ENCODE assay signal across 24 mouse cellular contexts in genomic region chr10:95951346-95951745, GRCm38 (mm10). TPM values are rescaled to one million over a fixed set of nuclear protein-coding genes. Genes with fewer than 3 reads are reported as not detected.
DNase-seq lines count a peak whose midpoint lies in the region; ATAC-seq and TF ChIP-seq lines count a peak whose summit lies in the region.
"Had no signal": no experiment of that assay in that cellular context is flagged by ENCODE, and none has a peak within 500 bp of the region (broad histone marks: within the 10 kb centered on the region; RNA-seq: fewer than 3 reads in every experiment).

No protein-coding gene starts in this region.

- DNase-seq in forebrain, embryonic 14.5 days (ENCODE audit: low spot score) = peak; percentile 41
- peak; percentile 14 for DNase-seq in left cerebral cortex, postnatal 4 days
- DNase-seq in left cerebral cortex, postnatal 10 days (ENCODE audit: extremely low spot score in 1 of 2, low spot score in 2 of 2) = no peak
- DNase-seq in midbrain, postnatal 0 days (ENCODE audit: low spot score) = peak; percentile 49
- no peak for DNase-seq in heart, postnatal 14 days
- DNase-seq: adrenal gland, postnatal 10 days; adrenal gland, postnatal 36 days; cerebellum, adult 11 months; cerebellum, adult 2 months; cerebellum, adult 9-11 months; cerebellum, postnatal 25 days; gastrocnemius, postnatal 25 days; heart, adult 18-20 months; heart, postnatal 10 days; heart, postnatal 4 days had no signal

- no peaks in the 10 kb centered on the region for H3K9me3 ChIP-seq in forebrain, embryonic 14.5 days (replicated peaks; ENCODE audit: control insufficient read depth, low read length)
- H3K9me3 ChIP-seq in forebrain, embryonic 16.5 days (ENCODE audit: control insufficient read depth, low read length) = no peaks in the 10 kb centered on the region
- no peaks in the 10 kb centered on the region for H3K9me3 ChIP-seq in midbrain, postnatal 0 days (ENCODE audit: low read length)
- H3K9me3 ChIP-seq in midbrain, embryonic 13.5 days = no peaks in the 10 kb centered on the region
- H3K9me3 ChIP-seq: embryonic facial prominence, embryonic 13.5 days; forebrain, embryonic 10.5 days; forebrain, embryonic 13.5 days; heart, embryonic 12.5 days; heart, embryonic 15.5 days; hindbrain, embryonic 13.5 days had no signal

- H3K4me3 ChIP-seq in forebrain, embryonic 14.5 days (ENCODE audit: low read depth, low read length) = no peak overlapping the region
- no peak overlapping the region for H3K4me3 ChIP-seq in forebrain, embryonic 16.5 days (replicated peaks; ENCODE audit: low read length)
- H3K4me3 ChIP-seq in midbrain, postnatal 0 days (ENCODE audit: low read depth, low read length) = no peak overlapping the region
- H3K4me3 ChIP-seq in midbrain, embryonic 13.5 days (replicated peaks) = no peak overlapping the region
- H3K4me3 ChIP-seq: embryonic facial prominence, embryonic 13.5 days; forebrain, embryonic 10.5 days; forebrain, embryonic 13.5 days; heart, embryonic 12.5 days; heart, embryonic 15.5 days; hindbrain, embryonic 13.5 days had no signal

- no peak overlapping the region for H3K4me2 ChIP-seq in forebrain, embryonic 14.5 days (ENCODE audit: low read length)
- no peak overlapping the region for H3K4me2 ChIP-seq in forebrain, embryonic 16.5 days (ENCODE audit: low read length)
- H3K4me2 ChIP-seq in midbrain, postnatal 0 days (ENCODE audit: low read depth, low read length, poor library complexity, severe bottlenecking) = no peak overlapping the region
- no peak overlapping the region for H3K4me2 ChIP-seq in midbrain, embryonic 13.5 days (replicated peaks)
- H3K4me2 ChIP-seq: embryonic facial prominence, embryonic 13.5 days; forebrain, embryonic 13.5 days; heart, embryonic 12.5 days; heart, embryonic 15.5 days; hindbrain, embryonic 13.5 days had no signal

- TF ChIP-seq CTCF in midbrain, postnatal 0 days (IDR thresholded peaks at IDR 0.05) = no peak

- no peaks in the 10 kb centered on the region for H3K4me1 ChIP-seq in forebrain, embryonic 14.5 days (ENCODE audit: control insufficient read depth, insufficient read depth, low read length)
- H3K4me1 ChIP-seq in forebrain, embryonic 16.5 days (replicated peaks; ENCODE audit: control insufficient read depth, insufficient read depth, low read length) = peaks cover 3% of the 10 kb centered on the region
- H3K4me1 ChIP-seq in midbrain, postnatal 0 days (ENCODE audit: insufficient read depth, low read length) = no peaks in the 10 kb centered on the region
- no peaks in the 10 kb centered on the region for H3K4me1 ChIP-seq in midbrain, embryonic 13.5 days (replicated peaks)
- H3K4me1 ChIP-seq: embryonic facial prominence, embryonic 13.5 days; forebrain, embryonic 10.5 days; forebrain, embryonic 13.5 days; heart, embryonic 12.5 days; heart, embryonic 15.5 days; hindbrain, embryonic 13.5 days had no signal

- H3K27ac ChIP-seq in forebrain, embryonic 14.5 days (ENCODE audit: low read depth, low read length) = no peak overlapping the region
- no peak overlapping the region for H3K27ac ChIP-seq in forebrain, embryonic 16.5 days (ENCODE audit: low read length)
- H3K27ac ChIP-seq in midbrain, postnatal 0 days (ENCODE audit: low read depth, low read length) = no peak overlapping the region
- H3K27ac ChIP-seq in midbrain, embryonic 13.5 days = no peak overlapping the region
- H3K27ac ChIP-seq: embryonic facial prominence, embryonic 13.5 days; forebrain, embryonic 10.5 days; forebrain, embryonic 13.5 days; heart, embryonic 15.5 days; hindbrain, embryonic 13.5 days had no signal

- H3K27me3 ChIP-seq in forebrain, embryonic 14.5 days (replicated peaks; ENCODE audit: control insufficient read depth, insufficient read depth, low read length) = no peaks in the 10 kb centered on the region
- H3K27me3 ChIP-seq in forebrain, embryonic 16.5 days (replicated peaks; ENCODE audit: control insufficient read depth, insufficient read depth, low read length) = no peaks in the 10 kb centered on the region
- H3K27me3 ChIP-seq in midbrain, postnatal 0 days (ENCODE audit: insufficient read depth, low read length) = no peaks in the 10 kb centered on the region
- no peaks in the 10 kb centered on the region for H3K27me3 ChIP-seq in midbrain, embryonic 13.5 days
- H3K27me3 ChIP-seq: embryonic facial prominence, embryonic 13.5 days; forebrain, embryonic 13.5 days; heart, embryonic 12.5 days; heart, embryonic 15.5 days; hindbrain, embryonic 13.5 days had no signal

- no peak overlapping the region for H3K9ac ChIP-seq in forebrain, embryonic 14.5 days (ENCODE audit: low read length)
- H3K9ac ChIP-seq in forebrain, embryonic 16.5 days (replicated peaks; ENCODE audit: low read depth, low read length) = no peak overlapping the region
- H3K9ac ChIP-seq in midbrain, postnatal 0 days (replicated peaks; ENCODE audit: low read length, poor library complexity, severe bottlenecking) = no peak overlapping the region
- H3K9ac ChIP-seq in midbrain, embryonic 13.5 days (replicated peaks) = no peak overlapping the region
- H3K9ac ChIP-seq: embryonic facial prominence, embryonic 13.5 days; forebrain, embryonic 13.5 days; heart, embryonic 12.5 days; heart, embryonic 15.5 days; hindbrain, embryonic 13.5 days had no signal

- WGBS in forebrain, embryonic 14.5 days = 65% methylated on average over 2 of the region's 2 CpGs
- WGBS in forebrain, embryonic 16.5 days = 66% methylated on average over 2 of the region's 2 CpGs
- WGBS in midbrain, postnatal 0 days = 79% methylated on average over 2 of the region's 2 CpGs
- 92% methylated on average over 2 of the region's 2 CpGs for WGBS in midbrain, embryonic 13.5 days

- ATAC-seq in forebrain, embryonic 14.5 days = no peak
- no peak for ATAC-seq in forebrain, embryonic 16.5 days
- ATAC-seq in midbrain, postnatal 0 days (ENCODE audit: low FRiP score) = no peak
- ATAC-seq in midbrain, embryonic 13.5 days = no peak
- ATAC-seq: CD4-positive, CD25-positive, alpha-beta regulatory T cell, adult 4 months; forebrain, embryonic 13.5 days had no signal

- no peaks in the 10 kb centered on the region for H3K36me3 ChIP-seq in forebrain, embryonic 14.5 days (ENCODE audit: control insufficient read depth, insufficient read depth, low read length)
- H3K36me3 ChIP-seq in forebrain, embryonic 16.5 days (ENCODE audit: control insufficient read depth, insufficient read depth) = no peaks in the 10 kb centered on the region
- no peaks in the 10 kb centered on the region for H3K36me3 ChIP-seq in midbrain, postnatal 0 days (ENCODE audit: insufficient read depth, low read length)
- no peaks in the 10 kb centered on the region for H3K36me3 ChIP-seq in midbrain, embryonic 13.5 days
- H3K36me3 ChIP-seq: embryonic facial prominence, embryonic 13.5 days; forebrain, embryonic 10.5 days; heart, embryonic 15.5 days; hindbrain, embryonic 13.5 days had no signal

- intact Hi-C loops in left cerebral cortex, postnatal 4 days (cut with DNase I) = no loop called here
- intact Hi-C loops in left cerebral cortex, postnatal 10 days (cut with DNase I) = no loop called here
- intact Hi-C loops in heart, postnatal 14 days (cut with DNase I) = no loop called here

RNA-seq across cellular contexts. Expression of gene Eea1, which starts 10.9 kb away (rescaled TPM):
- polyA plus RNA-seq in forebrain, embryonic 14.5 days (2014; fragmentation: Nextera tagmentation; extraction: Ambion mirVana) = 15.5 and 18.9 TPM in 2 replicates
- polyA plus RNA-seq in forebrain, embryonic 16.5 days (2015; fragmentation: Nextera tagmentation; extraction: Ambion mirVana) = 15.8 and 16.6 TPM in 2 replicates
- 10 to 100 TPM; 26.6 to 27.6 TPM for total RNA-seq in left cerebral cortex, postnatal 4 days (2021)
- total RNA-seq in left cerebral cortex, postnatal 10 days (2021) = 10 to 100 TPM; 23.9 to 25.2 TPM
- total RNA-seq in midbrain, postnatal 0 days (2014; rRNA removed) = 17.5 and 21.3 TPM in 2 replicates
- polyA plus RNA-seq in midbrain, postnatal 0 days (2015; fragmentation: Nextera tagmentation; extraction: Ambion mirVana) = 22.6 and 29.1 TPM in 2 replicates
- polyA plus RNA-seq in midbrain, embryonic 13.5 days (2015; fragmentation: Nextera tagmentation; extraction: Ambion mirVana) = 18.9 and 19.2 TPM in 2 replicates
- 10 to 100 TPM; 31.7 TPM for total RNA-seq in heart, postnatal 14 days (2021)

Comparison
In these comparisons a context has a peak if more than half of its experiments do, and no peak if none do; other contexts are left out.
1. DNase-seq: peak in forebrain, embryonic 14.5 days (single experiment), left cerebral cortex, postnatal 4 days (single experiment) and midbrain, postnatal 0 days (single experiment); none in left cerebral cortex, postnatal 10 days (0 of 2) and heart, postnatal 14 days (0 of 2).